Mouse (Mus musculus) MEL (cell line): ENCODE measurements at regions not wholly inside any gene's neighbourhood (a gene's known extent, or its start where the extent isn't known, plus 50 kb on each side); places are given as distances from the start of the nearest gene placed in this dataset.

Experiments used
- DNase-seq: peaks from one replicate; pipeline ENCODE4 v3.0.0; 2011; ENCODE audit warnings: low read depth, low spot score
- H3K27ac ChIP-seq: 2 replicates; pipeline ENCODE4 v1.5.1; 2012; ENCODE audit warnings: low read depth, mild to moderate bottlenecking, control low read depth, low read length, moderate library complexity; ENCODE audit not compliant: control insufficient read depth
- H3K27me3 ChIP-seq, 2 experiments: fragments of 150-350 bp in 1 of 2; sonication (generic) in 1 of 2; 2 replicates each; pipeline ENCODE4 v1.6.1; 2012; ENCODE audit warnings: low read length in 2 of 2, mild to moderate bottlenecking in 2 of 2, improper control_type of control experiment in 1 of 2, moderate library complexity in 1 of 2; ENCODE audit not compliant: insufficient read depth in 2 of 2, control insufficient read depth in 1 of 2
- H3K36me3 ChIP-seq, 2 experiments: 2 replicates each; pipeline ENCODE4 v1.6.1; 2012 to 2014; ENCODE audit warnings: low read length in 2 of 2, improper control_type of control experiment in 1 of 2, inconsistent platforms in 1 of 2, mild to moderate bottlenecking in 1 of 2; ENCODE audit not compliant: insufficient read depth in 2 of 2, control insufficient read depth in 1 of 2
- H3K4me1 ChIP-seq, 2 experiments: fragments of 150-350 bp in 1 of 2; sonication (generic) in 1 of 2; 2 replicates each; pipeline ENCODE4 v1.6.1; 2012; ENCODE audit warnings: low read length in 2 of 2, improper control_type of control experiment in 1 of 2, mild to moderate bottlenecking in 1 of 2; ENCODE audit not compliant: insufficient read depth in 2 of 2, control insufficient read depth in 1 of 2
- H3K4me3 ChIP-seq, 2 experiments: fragments of 150-350 bp in 1 of 2; sonication (generic) in 1 of 2; 2 replicates each; pipeline ENCODE4 v1.5.1; 2012; ENCODE audit warnings: low read depth in 2 of 2, low read length in 2 of 2, mild to moderate bottlenecking in 2 of 2, moderate library complexity in 2 of 2, control low read depth in 1 of 2, improper control_type of control experiment in 1 of 2; ENCODE audit not compliant: control insufficient read depth in 1 of 2, insufficient read depth in 1 of 2
- H3K79me2 ChIP-seq: 2 replicates; pipeline ENCODE4 v1.6.1; 2012; ENCODE audit warnings: mild to moderate bottlenecking, low read length, moderate library complexity; ENCODE audit not compliant: control insufficient read depth, poor library complexity, insufficient read depth
- H3K9ac ChIP-seq: 2 replicates; pipeline ENCODE4 v1.6.1; 2012; ENCODE audit warnings: low read depth, mild to moderate bottlenecking, control low read depth, low read length, moderate library complexity; ENCODE audit not compliant: control insufficient read depth, poor library complexity, severe bottlenecking
- H3K9me3 ChIP-seq: fragments of 150-350 bp; sonication (generic); replicated peaks from 2 replicates; pipeline ENCODE4 v1.6.1; 2012; ENCODE audit warnings: mild to moderate bottlenecking, low read length, improper control_type of control experiment, moderate library complexity; ENCODE audit not compliant: insufficient read depth
- CTCF ChIP-seq, 3 experiments: IDR thresholded peaks in 2 of 3; conservative IDR thresholded peaks in 1 of 3; 2 replicates each; pipeline ENCODE4 v1.5.1; 2011 to 2012; ENCODE audit warnings: low read length in 3 of 3, low read depth in 2 of 3, mild to moderate bottlenecking in 2 of 3, improper control_type of control experiment in 1 of 3, inconsistent platforms in 1 of 3, mixed read lengths in 1 of 3, moderate library complexity in 1 of 3; ENCODE audit not compliant: control insufficient read depth in 1 of 3, insufficient read depth in 1 of 3, poor library complexity in 1 of 3, severe bottlenecking in 1 of 3
- E2F4 ChIP-seq: IDR thresholded peaks from 2 replicates; pipeline ENCODE4 v1.6.1; 2011; ENCODE audit warnings: low read depth, low read length, improper control_type of control experiment, borderline replicate concordance
- EP300 ChIP-seq, 2 experiments: IDR thresholded peaks; 2 replicates each; pipeline ENCODE4 v1.6.1; 2011; ENCODE audit warnings: improper control_type of control experiment in 2 of 2, low read length in 2 of 2, low read depth in 1 of 2, mild to moderate bottlenecking in 1 of 2
- ETS1 ChIP-seq: IDR thresholded peaks from 2 replicates; pipeline ENCODE4 v1.6.1; 2012; ENCODE audit warnings: low read depth, mild to moderate bottlenecking, inconsistent platforms, low read length, improper control_type of control experiment, moderate library complexity
- HCFC1 ChIP-seq: IDR thresholded peaks from 2 replicates; pipeline ENCODE4 v1.6.1; 2012; ENCODE audit warnings: low read depth, mild to moderate bottlenecking, inconsistent platforms, low read length, improper control_type of control experiment, moderate library complexity
- JUND ChIP-seq: IDR thresholded peaks from 2 replicates; pipeline ENCODE4 v1.6.1; 2011; ENCODE audit warnings: low read depth, mild to moderate bottlenecking, improper control_type of control experiment, low read length
- MAZ ChIP-seq: IDR thresholded peaks from 2 replicates; pipeline ENCODE4 v1.6.1; 2012; ENCODE audit warnings: low read depth, mild to moderate bottlenecking, inconsistent platforms, low read length, improper control_type of control experiment
- MYB ChIP-seq: IDR thresholded peaks from 2 replicates; pipeline ENCODE4 v1.6.1; 2011; ENCODE audit warnings: mild to moderate bottlenecking, low read depth, low read length, improper control_type of control experiment
- NELFE ChIP-seq: IDR thresholded peaks from 2 replicates; pipeline ENCODE4 v1.6.1; 2011; ENCODE audit warnings: low read depth, low read length, improper control_type of control experiment
- NRF1 ChIP-seq: IDR thresholded peaks from 2 replicates; pipeline ENCODE4 v1.6.1; 2014; ENCODE audit warnings: low read depth, mild to moderate bottlenecking, inconsistent platforms, low read length, improper control_type of control experiment, moderate library complexity; ENCODE audit not compliant: poor library complexity, insufficient read depth, severe bottlenecking
- POLR2AphosphoS2 ChIP-seq: IDR thresholded peaks from 2 replicates; pipeline ENCODE4 v1.6.1; 2011; ENCODE audit warnings: low read length, improper control_type of control experiment
- POLR2AphosphoS5 ChIP-seq: IDR thresholded peaks from 2 replicates; pipeline ENCODE4 v1.6.1; 2012; ENCODE audit warnings: low read depth, borderline replicate concordance, mild to moderate bottlenecking, inconsistent platforms, low read length, moderate library complexity, mixed read lengths
- RAD21 ChIP-seq: IDR thresholded peaks from 2 replicates; pipeline ENCODE4 v1.6.1; 2011; ENCODE audit warnings: mild to moderate bottlenecking, low read depth, low read length, improper control_type of control experiment
- RCOR1 ChIP-seq: IDR thresholded peaks from 2 replicates; pipeline ENCODE4 v1.6.1; 2012; ENCODE audit warnings: low read depth, mild to moderate bottlenecking, inconsistent platforms, low read length, improper control_type of control experiment
- SIN3A ChIP-seq: IDR thresholded peaks from 2 replicates; pipeline ENCODE4 v1.6.1; 2012; ENCODE audit warnings: low read length, improper control_type of control experiment, inconsistent platforms
- SMC3 ChIP-seq: IDR thresholded peaks from 2 replicates; pipeline ENCODE4 v1.6.1; 2011; ENCODE audit warnings: low read depth, low read length, improper control_type of control experiment
- TAL1 ChIP-seq: IDR thresholded peaks from 2 replicates; pipeline ENCODE4 v1.6.1; 2012; ENCODE audit warnings: mild to moderate bottlenecking, inconsistent platforms, low read length, moderate library complexity, mixed read lengths
- TBP ChIP-seq: IDR thresholded peaks from 2 replicates; pipeline ENCODE4 v1.8.0; 2011; ENCODE audit warnings: low read depth, low read length, improper control_type of control experiment
- TCF12 ChIP-seq: IDR thresholded peaks from 2 replicates; pipeline ENCODE4 v1.6.1; 2014; ENCODE audit warnings: low read depth, mild to moderate bottlenecking, inconsistent platforms, low read length, improper control_type of control experiment, moderate library complexity
- USF1 ChIP-seq: IDR thresholded peaks from 2 replicates; pipeline ENCODE4 v1.6.1; 2014; ENCODE audit warnings: low read depth, mild to moderate bottlenecking, inconsistent platforms, low read length, improper control_type of control experiment, moderate library complexity
- USF2 ChIP-seq, 2 experiments: IDR thresholded peaks; 2 replicates each; pipeline ENCODE4 v1.6.1; 2011 to 2012; ENCODE audit warnings: improper control_type of control experiment in 2 of 2, low read length in 2 of 2, borderline replicate concordance in 1 of 2, inconsistent platforms in 1 of 2, low read depth in 1 of 2, mild to moderate bottlenecking in 1 of 2; ENCODE audit not compliant: insufficient read depth in 1 of 2
- ZC3H11A ChIP-seq: IDR thresholded peaks from 2 replicates; pipeline ENCODE4 v1.6.1; 2012; ENCODE audit warnings: low read depth, mild to moderate bottlenecking, inconsistent platforms, low read length, improper control_type of control experiment
- ZKSCAN1 ChIP-seq: IDR thresholded peaks from 2 replicates; pipeline ENCODE4 v1.6.1; 2012; ENCODE audit warnings: low read depth, mild to moderate bottlenecking, inconsistent platforms, low read length, improper control_type of control experiment, moderate library complexity
- ZNF384 ChIP-seq: IDR thresholded peaks from 2 replicates; pipeline ENCODE4 v1.6.1; 2012; ENCODE audit warnings: low read depth, mild to moderate bottlenecking, inconsistent platforms, low read length, improper control_type of control experiment

GRCm38 (mm10) chr4:30320038-30320437 lies 1507.1 kb downstream of the Epha7 start:
- H3K4me1 ChIP-seq: no peaks in the 10 kb centered on the region
- no peak overlapping the region for H3K4me3 ChIP-seq
- H3K79me2 ChIP-seq: no peaks in the 10 kb centered on the region
- TF ChIP-seq ZKSCAN1 (no peak), TCF12 (no peak), E2F4 (no peak), NRF1 (no peak), RAD21 (no peak), TBP (no peak), MAZ (no peak), USF2 (IDR thresholded peaks at IDR 0.05; ENCODE audit: borderline replicate concordance in 1 of 2, insufficient read depth in 1 of 2, low read depth in 1 of 2, low read length in 2 of 2) (no peak), POLR2AphosphoS5 (no peak), ZC3H11A (no peak), MYB (no peak), CTCF (IDR thresholded peaks at IDR 0.05 in 2 of 3, conservative IDR thresholded peaks at IDR 0.05 in 1 of 3; ENCODE audit: control insufficient read depth in 1 of 3, insufficient read depth in 1 of 3, low read depth in 2 of 3, low read length in 3 of 3, poor library complexity in 1 of 3, severe bottlenecking in 1 of 3) (no peak), NELFE (no peak), TAL1 (no peak), JUND (no peak), SIN3A (no peak), USF1 (no peak), HCFC1 (no peak), SMC3 (no peak)
- no peak overlapping the region for H3K27ac ChIP-seq
- no peak overlapping the region for H3K9ac ChIP-seq
- H3K27me3 ChIP-seq: no peaks in the 10 kb centered on the region
- no peaks in the 10 kb centered on the region for H3K9me3 ChIP-seq
- DNase-seq: no peak
- no peaks in the 10 kb centered on the region for H3K36me3 ChIP-seq

- Histone ChIP-seq H3K27ac (peak overlapping the region; percentile 5; the same call in 1 of the 2 replicates), H3K9me3 (no peaks in the 10 kb centered on the region), H3K9ac (no peak overlapping the region), H3K4me1 (peaks cover 2 to 3% of the 10 kb centered on the region in 2 experiments; a peak in 2 of 4 replicates), H3K27me3 (no peaks in the 10 kb centered on the region), H3K79me2 (no peaks in the 10 kb centered on the region), H3K36me3 (peaks cover 0 to 3% of the 10 kb centered on the region in 2 experiments; a peak in 2 of 4 replicates), H3K4me3 (no peak overlapping the region)
- TF ChIP-seq EP300 (IDR thresholded peaks at IDR 0.05; ENCODE audit: low read depth in 1 of 2, low read length in 2 of 2) (peak; percentile 19 to 72; a peak in 1 of 4 replicates), RCOR1 (0 out of 2 replicates have a peak, but pooled peaks have one; percentile 16), ZKSCAN1 (no peak), ZNF384 (no peak), USF1 (peak; percentile 48; the same call in 1 of the 2 replicates), ETS1 (peak; percentile 69), TCF12 (peak; percentile 38; the same call in 1 of the 2 replicates), POLR2AphosphoS2 (no peak)
- peak; percentile 8 for DNase-seq
Observed at GRCm38 (mm10) chr4:30347552-30347951, 1534.6 kb downstream of the Epha7 start.
